ENCODE assay signal across 29 mouse cellular contexts in the genomic region with DNA sequence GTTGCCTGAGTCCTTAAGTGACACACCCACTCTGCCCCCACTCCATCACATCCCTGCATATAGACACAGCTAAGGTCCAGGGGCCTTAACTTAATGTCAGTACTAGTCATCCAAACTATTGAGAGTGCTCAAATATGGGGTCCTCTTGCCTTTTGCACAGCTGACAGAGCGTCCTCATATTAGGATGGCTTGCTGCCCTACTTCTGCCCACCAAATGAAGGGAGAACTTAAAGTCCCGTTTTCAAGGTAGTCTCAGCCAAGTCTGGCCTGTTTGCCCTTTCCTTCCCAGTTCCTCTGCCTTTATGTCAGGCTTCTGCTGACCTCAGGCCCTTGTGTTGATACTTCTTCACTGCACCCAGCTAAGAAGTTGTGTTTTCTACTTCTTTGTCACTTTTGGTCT.
DNase-seq lines count a peak whose midpoint lies in the region; ATAC-seq and TF ChIP-seq lines count a peak whose summit lies in the region.
"Had no signal": no experiment of that assay in that cellular context is flagged by ENCODE, and none has a peak within 500 bp of the region (broad histone marks: within the 10 kb centered on the region; RNA-seq: fewer than 3 reads in every experiment).

No protein-coding gene starts in this region.

- 91% methylated on average over 2 of the region's 2 CpGs for WGBS in midbrain, embryonic 11.5 days
- 95% methylated on average over 2 of the region's 2 CpGs for WGBS in midbrain, embryonic 13.5 days
- 90% methylated on average over 2 of the region's 2 CpGs for WGBS in hindbrain, postnatal 0 days

- H3K27me3 ChIP-seq in midbrain, embryonic 11.5 days (ENCODE audit: control insufficient read depth, insufficient read depth, low read length), result no peaks in the 10 kb centered on the region
- H3K27me3 ChIP-seq in midbrain, embryonic 13.5 days, result no peaks in the 10 kb centered on the region
- no peaks in the 10 kb centered on the region for H3K27me3 ChIP-seq in hindbrain, postnatal 0 days (ENCODE audit: insufficient read depth, low read length)
- H3K27me3 ChIP-seq: CH12.LX; embryonic facial prominence, embryonic 13.5 days; embryonic facial prominence, embryonic 15.5 days; forebrain, embryonic 12.5 days; Patski had no signal

- intact Hi-C loops in heart, postnatal 25 days (cut with DNase I), result no loop called here
- intact Hi-C loops in left cerebral cortex, adult 2 months (cut with DNase I), result loop anchor here (5.0 kb wide), 1 partner anchor 174 kb away; no protein-coding TSS in a partner anchor
- intact Hi-C loops in left cerebral cortex, postnatal 36 days (cut with DNase I), result no loop called here

- H3K4me1 ChIP-seq in midbrain, embryonic 11.5 days (ENCODE audit: control insufficient read depth, insufficient read depth, low read length), result peaks cover 10% of the 10 kb centered on the region
- peaks cover 8% of the 10 kb centered on the region for H3K4me1 ChIP-seq in midbrain, embryonic 13.5 days (replicated peaks)
- H3K4me1 ChIP-seq in cortical plate, adult 2 months (ENCODE audit: control insufficient read depth, insufficient read depth, low read length), result peaks cover 23% of the 10 kb centered on the region
- H3K4me1 ChIP-seq in hindbrain, postnatal 0 days (ENCODE audit: insufficient read depth, low read length), result no peaks in the 10 kb centered on the region
- H3K4me1 ChIP-seq: embryonic facial prominence, embryonic 13.5 days; embryonic facial prominence, embryonic 15.5 days; forebrain, embryonic 10.5 days; forebrain, embryonic 12.5 days had no signal

- DNase-seq in heart, adult 11 months, result peak; percentile 77
- no peak for DNase-seq in heart, postnatal 25 days (ENCODE audit: low spot score)
- no peak for DNase-seq in left cerebral cortex, adult 2 months (ENCODE audit: extremely low spot score in 1 of 2, low spot score in 2 of 2)
- no peak for DNase-seq in left cerebral cortex, postnatal 36 days (ENCODE audit: low spot score in 2 of 2)
- DNase-seq in midbrain, embryonic 11.5 days (ENCODE audit: low spot score, missing footprints), result peak; percentile 61
- no peak for DNase-seq in hindbrain, postnatal 0 days (ENCODE audit: low spot score)
- DNase-seq: adrenal gland, adult 8-10 months; adrenal gland, postnatal 14 days; adrenal gland, postnatal 36 days; B cell, adult 2 months; cerebellum, adult 11-12 months; cerebellum, adult 2 months; cerebellum, adult 9-10 months; cerebellum, postnatal 10 days; cerebellum, postnatal 25 days; embryo, embryonic 11 days had no signal

- H3K9me3 ChIP-seq in midbrain, embryonic 11.5 days (ENCODE audit: control insufficient read depth, low read length), result no peaks in the 10 kb centered on the region
- no peaks in the 10 kb centered on the region for H3K9me3 ChIP-seq in midbrain, embryonic 13.5 days
- no peaks in the 10 kb centered on the region for H3K9me3 ChIP-seq in hindbrain, postnatal 0 days (ENCODE audit: low read length)
- H3K9me3 ChIP-seq: embryonic facial prominence, embryonic 13.5 days; embryonic facial prominence, embryonic 15.5 days; forebrain, embryonic 10.5 days; forebrain, embryonic 12.5 days; G1E had no signal

- TF ChIP-seq POLR2A in cortical plate, adult 2 months (IDR thresholded peaks at IDR 0.05; ENCODE audit: extremely low read depth, insufficient read depth, low read length), result no peak

- no peak overlapping the region for H3K9ac ChIP-seq in midbrain, embryonic 11.5 days (ENCODE audit: low read length)
- no peak overlapping the region for H3K9ac ChIP-seq in midbrain, embryonic 13.5 days (replicated peaks)
- H3K9ac ChIP-seq in hindbrain, postnatal 0 days (replicated peaks; ENCODE audit: low read length), result no peak overlapping the region
- H3K9ac ChIP-seq: embryonic facial prominence, embryonic 13.5 days; embryonic facial prominence, embryonic 15.5 days; forebrain, embryonic 12.5 days had no signal

- ATAC-seq in midbrain, embryonic 11.5 days (ENCODE audit: low FRiP score), result no peak
- ATAC-seq in midbrain, embryonic 13.5 days, result no peak
- no peak for ATAC-seq in hindbrain, postnatal 0 days
- ATAC-seq: activated CD4-positive, CD25-positive, alpha-beta regulatory T cell, adult 4 months; CD4-positive, CD25-positive, alpha-beta regulatory T cell, adult 4 months; forebrain, embryonic 14.5 days; Patski had no signal

- no peak overlapping the region for H3K4me3 ChIP-seq in left cerebral cortex, adult 2 months
- H3K4me3 ChIP-seq in midbrain, embryonic 11.5 days (ENCODE audit: low read depth, low read length), result no peak overlapping the region
- no peak overlapping the region for H3K4me3 ChIP-seq in midbrain, embryonic 13.5 days (replicated peaks)
- H3K4me3 ChIP-seq in cortical plate, adult 2 months (ENCODE audit: insufficient read depth, low read length), result no peak overlapping the region
- no peak overlapping the region for H3K4me3 ChIP-seq in hindbrain, postnatal 0 days (ENCODE audit: low read length)
- H3K4me3 ChIP-seq: embryonic facial prominence, embryonic 13.5 days; embryonic facial prominence, embryonic 15.5 days; erythroblast, embryonic 14.5 days; forebrain, embryonic 10.5 days; forebrain, embryonic 12.5 days had no signal

- no peak overlapping the region for H3K4me2 ChIP-seq in midbrain, embryonic 11.5 days
- H3K4me2 ChIP-seq in midbrain, embryonic 13.5 days (replicated peaks), result no peak overlapping the region
- no peak overlapping the region for H3K4me2 ChIP-seq in hindbrain, postnatal 0 days (ENCODE audit: low read depth, low read length)
- H3K4me2 ChIP-seq: embryonic facial prominence, embryonic 13.5 days; embryonic facial prominence, embryonic 15.5 days; forebrain, embryonic 12.5 days had no signal

- peak overlapping the region; percentile 51 for H3K27ac ChIP-seq in left cerebral cortex, adult 2 months
- no peak overlapping the region for H3K27ac ChIP-seq in midbrain, embryonic 11.5 days (ENCODE audit: low read depth, low read length)
- H3K27ac ChIP-seq in midbrain, embryonic 13.5 days, result no peak overlapping the region
- H3K27ac ChIP-seq in cortical plate, adult 2 months (ENCODE audit: insufficient read depth, low read length), result 0 out of 2 replicates have a peak overlapping the region, but pooled peaks have one; percentile 39
- no peak overlapping the region for H3K27ac ChIP-seq in hindbrain, postnatal 0 days
- H3K27ac ChIP-seq: embryonic facial prominence, embryonic 13.5 days; embryonic facial prominence, embryonic 15.5 days; forebrain, embryonic 10.5 days; forebrain, embryonic 12.5 days had no signal

- H3K36me3 ChIP-seq in midbrain, embryonic 11.5 days (ENCODE audit: control insufficient read depth, insufficient read depth, low read length), result peaks cover 7% of the 10 kb centered on the region
- H3K36me3 ChIP-seq in midbrain, embryonic 13.5 days, result peaks cover 61% of the 10 kb centered on the region
- H3K36me3 ChIP-seq in hindbrain, postnatal 0 days (ENCODE audit: insufficient read depth, low read length), result peaks cover 31% of the 10 kb centered on the region; the same call in 1 of the 2 replicates

- TF ChIP-seq CTCF in left cerebral cortex, adult 2 months (IDR thresholded peaks at IDR 0.05), result no peak
- no peak for TF ChIP-seq CTCF in cortical plate, adult 2 months (IDR thresholded peaks at IDR 0.05; ENCODE audit: extremely low read depth, insufficient read depth, low read length)
- no peak for TF ChIP-seq CTCF in hindbrain, postnatal 0 days (IDR thresholded peaks at IDR 0.05; ENCODE audit: low read depth)

Comparison
In these comparisons a context has a peak if more than half of its experiments do, and no peak if none do; other contexts are left out.
1. DNase-seq: peak in heart, adult 11 months (single experiment) and midbrain, embryonic 11.5 days (single experiment); none in heart, postnatal 25 days (single experiment), left cerebral cortex, adult 2 months (0 of 2), left cerebral cortex, postnatal 36 days (0 of 2) and hindbrain, postnatal 0 days (single experiment).
2. H3K27ac ChIP-seq: peak in left cerebral cortex, adult 2 months (single experiment) and cortical plate, adult 2 months (single experiment); none in midbrain, embryonic 11.5 days (single experiment), midbrain, embryonic 13.5 days (single experiment) and hindbrain, postnatal 0 days (single experiment).